Mouse (Mus musculus) kidney, embryonic 15.5 days (tissue): ENCODE data around the gene Fuz. TPM values are rescaled to one million over a fixed set of nuclear protein-coding genes. Genes with fewer than 3 reads are reported as not detected.
A peak's percentile ranks its signal among the peaks of the same experiment; 100 is the strongest.

Experiments used
- ATAC-seq: fragments of 200-750 bp; cut with Nextera tagmentation; replicated peaks from 2 replicates; pipeline ENCODE4 v1.8.0; 2017; ENCODE audit warnings: moderate TSS enrichment; ENCODE audit not compliant: low FRiP score
- H3K27ac ChIP-seq: fragments of 300-500 bp; sonication (generic); 2 replicates; pipeline ENCODE4 v1.5.1; 2015; ENCODE audit warnings: mild to moderate bottlenecking, inconsistent platforms
- H3K27me3 ChIP-seq: fragments of 300-500 bp; sonication (generic); 2 replicates; pipeline ENCODE4 v1.6.1; 2015; ENCODE audit warnings: inconsistent platforms
- H3K36me3 ChIP-seq: fragments of 300-500 bp; sonication (generic); 2 replicates; pipeline ENCODE4 v1.6.1; 2015; ENCODE audit warnings: inconsistent platforms
- H3K4me1 ChIP-seq: fragments of 300-500 bp; sonication (generic); 2 replicates; pipeline ENCODE4 v1.6.1; 2015; ENCODE audit warnings: inconsistent platforms
- H3K4me2 ChIP-seq: fragments of 300-500 bp; sonication (generic); 2 replicates; pipeline ENCODE4 v1.6.1; 2015; ENCODE audit warnings: moderate library complexity, mild to moderate bottlenecking, inconsistent platforms
- H3K4me3 ChIP-seq: fragments of 300-500 bp; sonication (generic); replicated peaks from 2 replicates; pipeline ENCODE4 v1.5.1; 2015; ENCODE audit warnings: mild to moderate bottlenecking, inconsistent platforms
- H3K9ac ChIP-seq: fragments of 300-500 bp; sonication (generic); 2 replicates; pipeline ENCODE4 v1.6.1; 2015; ENCODE audit warnings: mild to moderate bottlenecking, inconsistent platforms
- H3K9me3 ChIP-seq: fragments of 300-500 bp; sonication (generic); replicated peaks from 2 replicates; pipeline ENCODE4 v1.6.1; 2016; ENCODE audit warnings: inconsistent platforms
- WGBS: fragments of 180-500 bp; shearing (Covaris S2); methylation state at CpG from one replicate; pipeline ENCODE4 v1.1.7; 2015; ENCODE audit warnings: mixed read lengths; 5-methylcytosine and 5-hydroxymethylcytosine counted together
- polyA plus RNA-seq: library from polyadenylated mRNA; unstranded; fragments of >200 nt; fragmentation: Nextera tagmentation; extraction: Ambion mirVana; gene quantifications from 2 replicates; pipeline ENCODE4 v1.2.1, GENCODE M21; 2015

Fuz gene
- polyA plus RNA-seq, 1 experiment from 2014 or later, result 24.0 TPM

DNA sequence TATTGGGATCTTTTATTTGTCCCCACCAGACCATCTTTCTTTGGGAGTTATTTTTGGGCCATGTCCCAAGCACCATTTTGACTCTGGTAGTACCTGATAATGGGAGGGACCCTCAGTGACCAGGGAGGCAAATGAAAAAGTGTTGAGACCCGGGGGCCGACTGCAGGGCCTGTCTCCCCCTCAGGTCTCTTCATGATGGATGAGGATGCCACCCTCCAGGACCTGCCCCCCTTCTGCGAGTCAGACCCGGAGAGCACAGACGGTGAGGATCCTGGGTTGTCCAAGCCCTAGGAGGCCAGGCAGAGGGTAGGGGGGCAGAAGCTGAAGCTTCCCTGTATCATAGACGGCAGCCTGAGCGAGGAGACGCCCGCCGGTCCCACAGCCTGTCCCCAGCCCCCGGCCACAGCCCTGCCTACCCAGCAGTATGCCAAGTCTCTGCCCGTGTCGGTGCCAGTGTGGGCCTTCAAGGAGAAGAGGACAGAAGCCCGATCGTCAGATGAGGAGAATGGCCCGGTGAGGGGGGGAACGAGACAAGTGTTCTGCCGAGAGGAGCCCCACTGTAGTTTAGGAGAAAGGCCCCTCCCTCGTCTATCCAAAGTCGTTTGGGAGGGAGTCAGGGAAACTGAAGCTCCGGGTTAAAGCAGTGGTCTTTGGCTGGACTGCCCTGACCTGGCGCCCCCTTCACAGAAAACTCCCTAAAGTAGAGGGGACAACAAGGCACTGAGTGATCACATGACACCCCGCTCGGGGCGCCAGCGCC lies 42.1 kb upstream of the Fuz start:
- peaks cover 73% of the 10 kb centered on the region for H3K4me1 ChIP-seq
- peak overlapping the region; percentile 99 for H3K27ac ChIP-seq
- H3K9ac ChIP-seq, result peak overlapping the region; percentile 63
- peak overlapping the region; percentile 96 for H3K4me2 ChIP-seq
- peak overlapping the region; percentile 58 for H3K4me3 ChIP-seq
- WGBS, result 23% methylated on average over 26 of the region's 26 CpGs
- no peak; the same call in 1 of the 2 replicates for ATAC-seq
- H3K27me3 ChIP-seq, result no peaks in the 10 kb centered on the region
- no peaks in the 10 kb centered on the region for H3K9me3 ChIP-seq
- peaks cover 21% of the 10 kb centered on the region for H3K36me3 ChIP-seq

DNA sequence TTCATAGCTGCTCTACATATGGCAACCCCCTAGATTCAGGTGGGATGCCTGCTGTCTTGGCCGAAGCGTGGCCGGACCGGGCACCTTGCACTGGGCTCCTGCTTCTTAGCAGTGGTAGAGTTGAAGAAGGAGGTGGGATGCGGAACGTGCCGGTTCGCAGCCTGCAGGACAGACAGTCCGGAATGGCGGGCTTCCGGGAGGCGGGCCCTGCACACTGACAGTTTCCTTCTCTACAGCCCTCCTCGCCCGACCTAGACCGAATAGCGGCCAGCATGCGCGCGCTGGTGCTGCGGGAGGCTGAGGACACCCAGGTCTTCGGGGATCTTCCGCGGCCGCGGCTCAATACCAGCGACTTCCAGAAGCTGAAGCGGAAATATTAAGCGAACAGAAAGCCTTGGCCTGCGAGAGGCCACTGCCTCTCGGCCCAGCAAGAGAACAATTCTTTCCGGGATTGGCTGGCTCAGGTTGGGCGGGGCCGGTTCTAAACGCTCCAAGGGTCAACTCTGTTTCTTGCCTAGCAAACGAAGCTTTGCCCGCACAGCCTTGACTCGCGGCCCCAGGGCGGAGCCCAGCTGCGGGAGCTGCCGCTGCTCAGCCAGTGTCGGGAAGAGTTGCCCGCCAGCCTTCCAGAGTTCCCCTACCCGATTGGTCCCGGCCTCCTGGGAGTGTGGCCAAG lies 41.4 kb upstream of the Fuz start:
- ATAC-seq, result peak; percentile 57
- H3K4me1 ChIP-seq, result peaks cover 73% of the 10 kb centered on the region
- no peaks in the 10 kb centered on the region for H3K27me3 ChIP-seq
- no peaks in the 10 kb centered on the region for H3K9me3 ChIP-seq
- peak overlapping the region; percentile 63 for H3K9ac ChIP-seq
- peak overlapping the region; percentile 99 for H3K27ac ChIP-seq
- H3K4me2 ChIP-seq, result peak overlapping the region; percentile 96
- H3K36me3 ChIP-seq, result peaks cover 26% of the 10 kb centered on the region
- H3K4me3 ChIP-seq, result peak overlapping the region; percentile 58
- 2% methylated on average over 45 of the region's 45 CpGs for WGBS

DNA sequence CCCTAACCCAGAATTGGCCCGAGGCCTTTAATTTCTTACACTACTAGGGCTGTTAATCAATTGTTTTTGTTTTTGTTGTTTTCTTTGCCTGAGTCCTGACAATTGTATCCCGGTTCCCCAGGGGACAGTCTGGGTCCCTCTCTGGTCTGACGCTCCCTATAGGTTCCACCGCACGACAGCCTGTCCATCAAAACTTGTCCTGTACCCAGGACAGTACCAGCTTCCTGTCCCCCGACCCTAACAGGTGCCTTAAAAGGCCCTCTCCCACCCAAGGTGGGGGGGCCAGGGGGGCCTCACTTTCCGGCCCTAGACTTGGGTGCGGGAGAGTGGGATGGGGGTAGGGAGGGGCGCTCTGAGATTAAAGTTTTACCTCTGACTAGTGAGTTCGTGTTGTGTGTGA lies 40.8 kb upstream of the Fuz start:
- H3K9ac ChIP-seq, result peak overlapping the region; percentile 63
- H3K4me2 ChIP-seq, result peak overlapping the region; percentile 96
- H3K27me3 ChIP-seq, result no peaks in the 10 kb centered on the region
- no peak for ATAC-seq
- 27% methylated on average over 10 of the region's 10 CpGs for WGBS
- H3K4me1 ChIP-seq, result peaks cover 73% of the 10 kb centered on the region
- peak overlapping the region; percentile 99 for H3K27ac ChIP-seq
- H3K4me3 ChIP-seq, result peak overlapping the region; percentile 58
- H3K36me3 ChIP-seq, result peaks cover 32% of the 10 kb centered on the region
- H3K9me3 ChIP-seq, result no peaks in the 10 kb centered on the region

DNA sequence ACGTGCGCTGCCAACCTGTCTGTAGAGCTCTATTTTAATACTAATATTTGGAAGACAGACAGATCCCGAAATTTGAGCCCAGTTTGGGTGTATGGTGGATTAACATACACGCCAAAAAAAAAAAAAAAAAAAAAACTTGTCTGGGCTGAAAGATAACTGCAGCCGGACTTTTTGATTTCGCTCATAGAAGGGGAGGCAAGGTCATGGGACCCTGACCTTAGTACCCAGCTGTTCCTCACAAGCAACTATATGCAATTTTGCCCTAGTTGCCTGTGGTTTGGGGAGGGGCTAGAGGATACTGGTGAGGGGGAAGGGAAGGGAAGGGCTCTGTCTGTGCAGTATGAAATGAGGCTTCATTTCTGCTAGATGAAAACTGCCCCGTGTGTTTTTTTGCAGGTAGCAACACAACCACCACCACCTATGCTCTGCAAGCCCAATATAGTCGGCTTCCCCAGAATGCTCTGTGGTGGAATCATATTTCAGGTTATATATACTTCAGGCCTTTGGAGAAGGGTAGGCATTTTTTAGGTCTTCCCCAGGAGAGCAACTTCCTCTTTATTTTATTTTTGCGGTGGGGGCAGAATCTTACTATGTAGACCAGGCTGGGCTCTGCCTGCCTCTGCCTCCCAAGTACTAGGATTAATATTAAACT lies 39.5 kb upstream of the Fuz start:
- Histone ChIP-seq H3K4me2 (peak overlapping the region; percentile 81), H3K4me3 (peak overlapping the region; percentile 65), H3K27me3 (no peaks in the 10 kb centered on the region), H3K9me3 (no peaks in the 10 kb centered on the region), H3K9ac (peak overlapping the region; percentile 70), H3K36me3 (peaks cover 32% of the 10 kb centered on the region), H3K27ac (peak overlapping the region; percentile 92), H3K4me1 (peaks cover 73% of the 10 kb centered on the region)
- no peak for ATAC-seq
- WGBS, result 64% methylated on average over 9 of the region's 9 CpGs

DNA sequence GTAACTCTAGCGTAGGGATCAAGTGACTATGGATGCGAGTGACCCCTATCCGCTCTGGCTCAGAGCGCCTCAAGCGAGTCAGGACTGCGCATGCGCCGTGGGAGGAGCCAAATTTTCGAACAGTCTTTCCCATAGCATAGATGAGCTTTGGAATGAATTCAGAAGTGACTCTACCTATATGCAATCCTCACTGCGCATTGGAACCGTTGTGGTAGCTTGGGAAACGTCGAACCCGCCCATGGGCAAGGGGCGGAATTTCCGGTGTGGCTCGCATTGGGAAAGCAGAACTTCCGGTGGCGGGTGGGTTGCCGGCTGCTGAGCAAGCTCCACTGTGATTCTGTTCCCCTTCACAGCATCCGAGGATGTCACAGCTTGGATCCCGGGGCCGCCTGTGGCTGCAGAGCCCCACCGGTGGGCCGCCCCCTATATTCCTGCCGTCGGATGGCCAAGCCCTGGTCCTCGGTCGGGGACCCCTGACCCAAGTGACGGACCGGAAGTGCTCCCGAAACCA lies 38.8 kb upstream of the Fuz start, which contains the start of gene Pnkp:
Gene Pnkp, plus strand, starts transcription at position 98 of the 511 bp plus-strand sequence.
- WGBS, result under 1% methylated on average over 32 of the region's 32 CpGs

DNA sequence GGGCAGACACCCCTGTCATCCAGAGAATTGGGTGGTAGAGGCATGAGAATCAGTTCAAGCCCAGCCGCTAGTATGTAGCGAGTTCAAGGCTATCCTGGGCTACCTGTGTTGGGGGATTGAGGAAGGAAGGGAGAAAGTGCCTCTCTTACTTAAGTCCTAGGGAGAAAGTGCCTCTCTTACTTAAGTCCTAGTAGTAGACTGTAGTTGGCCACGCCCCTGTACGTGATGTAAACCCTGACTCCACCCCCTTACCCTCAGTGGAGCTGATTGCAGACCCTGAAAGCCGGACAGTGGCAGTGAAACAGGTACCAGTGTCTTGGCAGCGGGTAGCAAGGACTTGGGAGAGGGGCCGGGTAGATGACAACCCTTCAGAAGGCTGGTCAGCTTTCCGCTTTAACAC lies 38.0 kb upstream of the Fuz start:
- no peak for ATAC-seq
- Histone ChIP-seq H3K4me2 (peak overlapping the region; percentile 81), H3K9ac (peak overlapping the region; percentile 70), H3K4me1 (peaks cover 65% of the 10 kb centered on the region), H3K27ac (peak overlapping the region; percentile 92), H3K36me3 (peaks cover 36% of the 10 kb centered on the region), H3K27me3 (no peaks in the 10 kb centered on the region), H3K9me3 (no peaks in the 10 kb centered on the region), H3K4me3 (peak overlapping the region; percentile 65)
- WGBS, result 25% methylated on average over 8 of the region's 8 CpGs

More for the DNA sequence above, 38.8 kb upstream of the Fuz start, which contains the start of gene Pnkp:
- no peaks in the 10 kb centered on the region for H3K27me3 ChIP-seq
- H3K9ac ChIP-seq, result peak within 1 kb of the TSS; percentile 70
- H3K4me3 ChIP-seq, result peak within 1 kb of the TSS; percentile 65
- H3K36me3 ChIP-seq, result peaks cover 35% of the 10 kb centered on the region
- H3K4me2 ChIP-seq, result peak within 1 kb of the TSS; percentile 81
- H3K9me3 ChIP-seq, result no peaks in the 10 kb centered on the region
- ATAC-seq, result peak; percentile 7; the same call in 1 of the 2 replicates
- H3K27ac ChIP-seq, result peak within 1 kb of the TSS; percentile 92
- H3K4me1 ChIP-seq, result peaks cover 72% of the 10 kb centered on the region

DNA sequence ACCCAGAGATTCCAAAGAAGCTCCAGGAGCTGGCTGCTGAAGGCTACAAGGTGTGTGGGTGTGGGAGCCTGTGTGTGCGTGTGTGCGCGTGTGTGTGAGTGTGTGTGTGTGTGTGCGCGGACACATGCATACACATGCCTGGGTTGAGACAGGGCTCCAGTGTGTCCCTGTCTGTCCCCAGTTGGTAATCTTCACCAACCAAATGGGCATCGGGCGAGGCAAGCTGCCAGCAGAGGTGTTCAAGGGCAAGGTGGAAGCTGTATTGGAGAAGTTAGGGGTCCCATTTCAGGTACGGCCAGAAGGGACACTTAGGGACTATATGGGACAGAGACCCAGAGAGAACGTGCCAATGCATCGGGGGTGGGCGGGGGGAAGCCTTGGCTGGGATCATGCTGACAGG lies 36.0 kb upstream of the Fuz start:
- WGBS, result 94% methylated on average over 11 of the region's 11 CpGs
- Histone ChIP-seq H3K36me3 (peaks cover 52% of the 10 kb centered on the region), H3K27ac (0 out of 2 replicates have a peak overlapping the region, but pooled peaks have one; percentile 16), H3K4me2 (no peak overlapping the region), H3K4me1 (peaks cover 51% of the 10 kb centered on the region), H3K9ac (no peak overlapping the region), H3K4me3 (no peak overlapping the region), H3K27me3 (no peaks in the 10 kb centered on the region), H3K9me3 (no peaks in the 10 kb centered on the region)
- ATAC-seq, result no peak

DNA sequence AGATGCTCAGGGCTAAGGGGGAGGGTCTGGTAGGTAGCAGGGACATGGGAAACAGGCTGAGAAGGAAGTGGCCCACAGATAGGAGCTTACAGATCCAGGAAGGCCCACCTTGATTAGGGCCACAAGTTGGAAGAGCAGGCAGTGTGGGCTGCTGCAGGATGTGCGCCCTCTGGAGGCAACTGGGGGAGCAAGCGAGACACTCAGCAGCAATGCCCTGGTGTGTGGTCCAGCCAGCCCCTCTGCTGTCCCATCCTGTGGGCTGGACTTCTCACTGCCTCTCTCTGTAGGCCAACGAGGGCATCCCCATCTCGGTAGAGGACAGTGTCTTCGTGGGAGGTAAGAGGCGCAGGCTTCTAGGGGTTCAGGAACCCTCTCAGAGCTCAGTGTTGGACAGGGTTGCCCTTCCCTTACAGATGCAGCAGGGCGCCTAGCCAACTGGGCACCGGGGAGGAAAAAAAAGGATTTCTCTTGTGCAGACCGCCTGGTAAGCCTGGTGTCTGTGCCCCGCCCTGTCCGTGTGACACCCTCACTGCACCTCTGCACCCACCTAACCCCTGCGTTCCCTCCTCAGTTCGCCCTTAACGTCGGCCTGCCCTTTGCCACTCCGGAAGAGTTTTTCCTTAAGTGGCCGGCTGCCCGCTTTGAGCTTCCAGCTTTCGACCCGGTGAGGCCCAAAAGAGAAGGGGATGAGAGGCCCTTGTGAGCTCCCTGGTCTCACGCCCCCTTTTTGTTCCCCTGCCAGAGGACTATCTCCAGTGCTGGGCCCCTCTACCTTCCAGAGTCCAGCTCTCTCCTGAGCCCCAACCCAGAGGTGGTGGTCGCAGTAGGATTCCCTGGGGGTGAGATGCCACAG lies 35.1 kb upstream of the Fuz start:
- Histone ChIP-seq H3K4me2 (0 out of 2 replicates have a peak overlapping the region, but pooled peaks have one; percentile 12), H3K27ac (peak overlapping the region; percentile 75), H3K9ac (no peak overlapping the region), H3K9me3 (no peaks in the 10 kb centered on the region), H3K4me1 (peaks cover 51% of the 10 kb centered on the region), H3K27me3 (no peaks in the 10 kb centered on the region), H3K4me3 (peak overlapping the region; percentile 13; the same call in 1 of the 2 replicates), H3K36me3 (peaks cover 61% of the 10 kb centered on the region)
- peak; percentile 20; the same call in 1 of the 2 replicates for ATAC-seq
- WGBS, result 55% methylated on average over 22 of the region's 22 CpGs

DNA sequence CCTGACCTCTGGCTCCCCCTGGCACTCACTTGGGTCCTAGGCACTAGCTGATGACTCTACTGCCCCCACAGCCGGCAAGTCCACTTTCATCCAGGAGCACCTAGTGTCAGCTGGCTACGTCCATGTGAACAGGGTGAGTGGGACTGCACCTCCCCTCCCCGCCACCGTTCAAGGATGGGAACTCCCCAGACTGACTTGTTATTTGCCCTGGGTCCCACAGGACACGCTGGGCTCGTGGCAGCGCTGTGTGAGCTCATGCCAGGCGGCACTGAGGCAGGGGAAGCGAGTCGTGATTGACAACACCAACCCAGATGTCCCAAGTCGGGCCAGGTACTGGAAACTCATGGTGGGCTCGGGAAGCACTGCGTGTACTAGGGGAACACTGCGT lies 34.5 kb upstream of the Fuz start:
- Histone ChIP-seq H3K4me2 (no peak overlapping the region), H3K27ac (peak overlapping the region; percentile 75), H3K9me3 (no peaks in the 10 kb centered on the region), H3K4me1 (peaks cover 51% of the 10 kb centered on the region), H3K9ac (no peak overlapping the region), H3K27me3 (no peaks in the 10 kb centered on the region), H3K36me3 (peaks cover 66% of the 10 kb centered on the region), H3K4me3 (no peak overlapping the region)
- ATAC-seq, result no peak
- 78% methylated on average over 14 of the region's 14 CpGs for WGBS

DNA sequence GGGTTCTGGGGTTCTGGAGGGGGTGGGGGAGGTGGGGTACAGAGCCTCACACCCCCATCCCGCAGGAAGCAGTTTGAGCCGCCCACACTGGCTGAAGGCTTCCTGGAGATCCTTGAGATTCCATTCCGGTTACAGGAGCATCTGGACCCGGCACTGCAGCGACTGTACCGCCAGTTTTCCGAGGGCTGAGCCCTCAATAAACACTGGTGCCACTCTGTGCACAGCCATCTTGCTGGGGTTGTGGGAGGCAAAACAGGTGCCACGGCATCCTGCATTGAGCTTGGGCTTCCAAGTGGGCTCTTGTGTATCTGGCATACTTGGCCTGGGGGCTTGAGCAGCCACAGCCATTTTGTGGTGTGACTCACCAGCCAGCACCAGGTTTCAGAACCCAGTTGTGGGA lies 33.4 kb upstream of the Fuz start:
- Histone ChIP-seq H3K36me3 (peaks cover 69% of the 10 kb centered on the region), H3K4me2 (no peak overlapping the region), H3K4me1 (peaks cover 57% of the 10 kb centered on the region)

DNA sequence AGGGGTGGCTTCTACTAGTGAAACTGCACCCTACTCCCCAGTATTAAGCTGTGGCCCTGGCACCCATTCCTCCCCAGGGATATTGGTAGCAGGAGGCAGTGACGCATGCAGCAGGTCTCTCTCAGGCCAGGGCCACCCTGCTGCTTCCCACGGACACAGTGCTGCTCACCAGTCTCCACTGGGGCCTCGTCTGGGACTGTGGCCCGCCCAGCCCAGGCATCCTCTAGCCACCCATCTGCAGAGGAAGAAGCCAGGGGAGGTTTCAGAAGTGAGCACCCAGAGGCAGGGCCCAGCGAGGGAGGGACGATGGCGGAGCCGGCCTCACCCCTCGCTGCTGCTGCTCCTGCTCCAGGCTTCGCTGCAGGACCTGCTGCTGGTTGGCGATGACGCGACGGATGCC lies 32.7 kb upstream of the Fuz start:
- no peak overlapping the region for H3K27ac ChIP-seq
- 90% methylated on average over 14 of the region's 14 CpGs for WGBS
- H3K9ac ChIP-seq, result no peak overlapping the region
- no peaks in the 10 kb centered on the region for H3K27me3 ChIP-seq
- no peak overlapping the region for H3K4me2 ChIP-seq
- H3K9me3 ChIP-seq, result no peaks in the 10 kb centered on the region
- ATAC-seq, result no peak
- peaks cover 69% of the 10 kb centered on the region for H3K36me3 ChIP-seq
- H3K4me3 ChIP-seq, result no peak overlapping the region
- peaks cover 57% of the 10 kb centered on the region for H3K4me1 ChIP-seq

More for the DNA sequence above, 33.4 kb upstream of the Fuz start:
- no peaks in the 10 kb centered on the region for H3K9me3 ChIP-seq
- no peak overlapping the region for H3K27ac ChIP-seq
- no peak overlapping the region for H3K9ac ChIP-seq
- ATAC-seq, result no peak
- H3K4me3 ChIP-seq, result no peak overlapping the region
- H3K27me3 ChIP-seq, result no peaks in the 10 kb centered on the region
- WGBS, result 78% methylated on average over 8 of the region's 8 CpGs
